Comparison of ENCODE assay signal across 13 mouse cellular contexts in the genomic region with DNA sequence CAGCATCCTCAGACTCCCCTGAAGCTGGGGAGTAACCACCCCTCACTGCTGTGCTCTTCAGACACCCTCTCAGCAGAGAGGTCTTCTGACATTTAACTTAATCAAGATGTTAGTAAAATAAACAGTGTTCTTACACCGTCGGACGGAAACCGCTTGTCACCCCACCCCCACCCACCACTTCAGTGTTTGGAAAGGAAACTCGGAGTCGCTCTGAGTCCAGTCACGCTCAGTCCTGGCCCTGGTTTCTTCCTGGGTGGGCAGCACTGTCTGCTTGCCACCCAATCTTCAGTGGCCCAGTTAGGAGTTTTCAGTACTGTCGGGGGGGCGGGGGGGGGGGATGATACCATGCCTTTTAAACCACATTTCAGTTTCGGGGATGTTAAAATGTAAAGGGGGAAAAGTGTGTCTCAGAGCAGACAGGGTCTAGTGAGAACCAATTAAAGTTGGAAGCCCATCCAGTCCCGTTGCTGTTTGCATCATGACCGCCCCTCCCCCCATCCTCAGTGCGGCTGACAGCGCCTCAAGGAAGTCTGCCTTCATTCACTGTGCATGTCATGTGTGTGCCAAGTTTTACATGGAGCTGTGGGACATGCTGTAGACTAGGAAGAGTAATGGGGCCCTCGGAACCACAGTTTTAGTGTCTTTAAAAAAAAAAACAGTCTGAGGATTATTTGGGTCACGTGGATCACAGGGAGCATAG.
DNase-seq lines count a peak whose midpoint lies in the region; ATAC-seq lines count a peak whose summit lies in the region.
"Had no signal": no experiment of that assay in that cellular context is flagged by ENCODE, and none has a peak within 500 bp of the region (broad histone marks: within the 10 kb centered on the region; RNA-seq: fewer than 3 reads in every experiment).

No protein-coding gene starts in this region.

- H3K4me2 ChIP-seq in midbrain, embryonic 14.5 days (ENCODE audit: low read length): no peak overlapping the region

- 76% methylated on average over 16 of the region's 16 CpGs for WGBS in midbrain, embryonic 14.5 days
- 83% methylated on average over 16 of the region's 16 CpGs for WGBS in midbrain, embryonic 10.5 days

- no peaks in the 10 kb centered on the region for H3K27me3 ChIP-seq in midbrain, embryonic 14.5 days (ENCODE audit: control insufficient read depth, insufficient read depth, low read length)
- no peaks in the 10 kb centered on the region for H3K27me3 ChIP-seq in midbrain, embryonic 10.5 days (ENCODE audit: low read depth, poor library complexity, severe bottlenecking)

- no peaks in the 10 kb centered on the region for H3K36me3 ChIP-seq in midbrain, embryonic 14.5 days (ENCODE audit: control insufficient read depth, insufficient read depth, low read length)
- H3K36me3 ChIP-seq in midbrain, embryonic 10.5 days: peaks cover 2% of the 10 kb centered on the region; the same call in 1 of the 2 replicates

- DNase-seq in adrenal gland, postnatal 10 days: peak; percentile 41
- no peak for DNase-seq in adrenal gland, adult 2 months
- DNase-seq in kidney, adult 9 months: peak; percentile 8
- DNase-seq in kidney, adult 18-20 months: no peak
- peak; percentile 59 for DNase-seq in midbrain, embryonic 14.5 days
- DNase-seq in midbrain, embryonic 10.5 days (ENCODE audit: low spot score): no peak
- peak; percentile 40 for DNase-seq in induced T-regulatory cell, adult 2 months (ENCODE audit: low read depth)
- DNase-seq: adrenal gland, postnatal 14 days; gastrocnemius, postnatal 14 days; heart, postnatal 14 days; liver; thymus, postnatal 25 days had no signal

- no peak overlapping the region for H3K27ac ChIP-seq in midbrain, embryonic 14.5 days (replicated peaks; ENCODE audit: low read depth, low read length)
- H3K27ac ChIP-seq in midbrain, embryonic 10.5 days (replicated peaks): no peak overlapping the region

- no peak overlapping the region for H3K4me3 ChIP-seq in midbrain, embryonic 14.5 days (replicated peaks; ENCODE audit: low read depth, low read length)
- no peak overlapping the region for H3K4me3 ChIP-seq in midbrain, embryonic 10.5 days

- no peak for ATAC-seq in midbrain, embryonic 14.5 days (ENCODE audit: low FRiP score, low TSS enrichment)
- no peak for ATAC-seq in granulocyte monocyte progenitor cell, adult 5-6 weeks (replicated peaks; ENCODE audit: poor library complexity, severe bottlenecking)

- no peak overlapping the region for H3K9ac ChIP-seq in midbrain, embryonic 14.5 days (replicated peaks; ENCODE audit: low read length)

- no peaks in the 10 kb centered on the region for H3K9me3 ChIP-seq in midbrain, embryonic 14.5 days (ENCODE audit: control insufficient read depth, low read length)
- no peaks in the 10 kb centered on the region; the same call in 1 of the 2 replicates for H3K9me3 ChIP-seq in midbrain, embryonic 10.5 days (replicated peaks)

- no peaks in the 10 kb centered on the region for H3K4me1 ChIP-seq in midbrain, embryonic 14.5 days (ENCODE audit: control insufficient read depth, insufficient read depth, low read length)
- peaks cover 25% of the 10 kb centered on the region; the same call in 1 of the 2 replicates for H3K4me1 ChIP-seq in midbrain, embryonic 10.5 days

Comparison
In these comparisons a context has a peak if more than half of its experiments do, and no peak if none do; other contexts are left out.
1. DNase-seq: peak in adrenal gland, postnatal 10 days (single experiment), kidney, adult 9 months (single experiment), midbrain, embryonic 14.5 days (single experiment) and induced T-regulatory cell, adult 2 months (single experiment); none in adrenal gland, adult 2 months (single experiment), kidney, adult 18-20 months (single experiment) and midbrain, embryonic 10.5 days (single experiment).